Mouse (Mus musculus) embryonic facial prominence, embryonic 14.5 days (tissue): Measurements from ENCODE around the gene Rps27rt. TPM values are rescaled to one million over a fixed set of nuclear protein-coding genes. Genes with fewer than 3 reads are reported as not detected.

ENCODE experiments used
- ATAC-seq: fragments of 200-750 bp; cut with Nextera tagmentation; 2 replicates; pipeline ENCODE4 v1.8.0; 2017; ENCODE audit warnings: low read depth, moderate number of reproducible peaks, moderate TSS enrichment
- DNase-seq: peaks from one replicate; pipeline ENCODE4 v3.0.0-alpha.2; 2015; ENCODE audit warnings: low spot score
- H3K27ac ChIP-seq: fragments of 300-500 bp; sonication (generic); replicated peaks from 2 replicates; pipeline ENCODE4 v1.5.1; 2014; ENCODE audit warnings: low read depth, mild to moderate bottlenecking, low read length, moderate library complexity
- H3K27me3 ChIP-seq: fragments of 300-500 bp; sonication (generic); replicated peaks from 2 replicates; pipeline ENCODE4 v1.6.1; 2014; ENCODE audit warnings: low read length; ENCODE audit not compliant: control insufficient read depth, insufficient read depth
- H3K36me3 ChIP-seq: fragments of 300-500 bp; sonication (generic); 2 replicates; pipeline ENCODE4 v1.6.1; 2014; ENCODE audit warnings: low read length, mixed read lengths; ENCODE audit not compliant: control insufficient read depth, insufficient read depth
- H3K4me1 ChIP-seq: fragments of 300-500 bp; sonication (generic); 2 replicates; pipeline ENCODE4 v1.6.1; 2014; ENCODE audit warnings: antibody characterized with exemption, low read length; ENCODE audit not compliant: control insufficient read depth, insufficient read depth
- H3K4me2 ChIP-seq: fragments of 300-500 bp; sonication (generic); 2 replicates; pipeline ENCODE4 v1.6.1; 2014; ENCODE audit warnings: low read depth, mild to moderate bottlenecking, low read length, moderate library complexity, mixed read lengths
- H3K4me3 ChIP-seq: fragments of 300-500 bp; sonication (generic); 2 replicates; pipeline ENCODE4 v1.5.1; 2014; ENCODE audit warnings: low read depth, mild to moderate bottlenecking, low read length
- H3K9ac ChIP-seq: fragments of 300-500 bp; sonication (generic); 2 replicates; pipeline ENCODE4 v1.6.1; 2014; ENCODE audit warnings: low read depth, mild to moderate bottlenecking, low read length, moderate library complexity, mixed read lengths
- H3K9me3 ChIP-seq: fragments of 300-500 bp; sonication (generic); 2 replicates; pipeline ENCODE4 v1.6.1; 2016; ENCODE audit warnings: low read length; ENCODE audit not compliant: control insufficient read depth
- WGBS: fragments of 180-500 bp; shearing (Covaris S2); extraction: QIAGEN DNeasy Blood & Tissue Kit; methylation state at CpG from one replicate; pipeline ENCODE4 v1.1.7; 2014; 5-methylcytosine and 5-hydroxymethylcytosine counted together
- polyA plus RNA-seq: library from polyadenylated mRNA; unstranded; fragments of >200 nt; fragmentation: Nextera tagmentation; extraction: Ambion mirVana; gene quantifications from 2 replicates; pipeline ENCODE4 v1.2.1, GENCODE M21; 2014

The Rps27rt gene
- polyA plus RNA-seq, 1 experiment from 2014 or later: 574 TPM

- Histone ChIP-seq H3K4me2 (no peak overlapping the region), H3K36me3 (no peaks in the 10 kb centered on the region), H3K9me3 (peaks cover 7% of the 10 kb centered on the region), H3K4me3 (no peak overlapping the region), H3K9ac (no peak overlapping the region), H3K27me3 (no peaks in the 10 kb centered on the region), H3K4me1 (peaks cover 15% of the 10 kb centered on the region), H3K27ac (no peak overlapping the region)
- DNase-seq (no peak), ATAC-seq (no peak)
- WGBS: 82% methylated on average over 7 of the region's 7 CpGs
Measured at GRCm38 (mm10) chr9:115008194-115008593, 25.7 kb upstream of the Rps27rt start.

DNA sequence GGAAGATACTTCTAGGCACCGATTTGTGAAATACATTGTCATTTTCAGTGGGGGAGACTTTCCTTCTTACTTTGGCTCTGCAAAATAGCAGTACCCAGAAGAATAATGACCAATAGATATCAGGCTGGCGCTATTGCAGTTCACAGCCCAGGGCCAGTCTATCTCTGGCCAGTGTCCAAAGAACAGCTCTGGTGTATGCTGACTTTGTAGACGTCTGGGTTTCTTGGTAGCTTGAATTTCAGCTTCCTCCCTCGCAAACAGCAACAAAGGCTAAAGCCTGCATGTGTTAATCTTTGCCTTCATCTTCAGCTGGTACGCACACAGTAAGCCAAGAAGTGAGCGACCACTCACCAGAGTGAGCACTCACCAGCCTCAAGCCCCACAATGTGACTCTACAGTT is 25.2 kb upstream of the Rps27rt start:
- Histone ChIP-seq H3K9ac (no peak overlapping the region), H3K9me3 (peaks cover 7% of the 10 kb centered on the region), H3K4me1 (peaks cover 15% of the 10 kb centered on the region), H3K36me3 (no peaks in the 10 kb centered on the region), H3K27me3 (no peaks in the 10 kb centered on the region), H3K4me2 (no peak overlapping the region), H3K27ac (no peak overlapping the region), H3K4me3 (no peak overlapping the region)
- DNase-seq: peak; percentile 47
- ATAC-seq: no peak
- WGBS: 67% methylated on average over 6 of the region's 6 CpGs

DNA sequence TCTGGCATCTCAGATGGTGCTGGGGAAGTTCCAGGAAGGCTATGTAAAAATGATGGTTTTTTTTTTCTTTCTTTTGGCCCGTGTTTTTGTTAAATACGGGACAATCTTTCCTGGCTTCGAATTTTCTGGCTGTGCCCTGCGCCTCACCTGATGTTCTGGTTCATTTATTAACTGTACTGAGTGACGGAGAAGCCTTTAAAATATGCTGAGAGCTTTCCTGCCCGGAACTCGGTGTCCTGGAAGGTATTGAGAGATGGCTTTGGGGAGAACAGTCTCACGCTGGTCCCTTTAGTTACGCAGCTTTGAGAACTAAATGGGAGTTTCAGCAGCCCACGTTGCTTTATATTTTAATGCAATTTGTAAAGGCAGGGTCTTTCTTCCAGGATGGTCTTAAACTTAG is 22.9 kb upstream of the Rps27rt start:
- no peak overlapping the region for H3K4me3 ChIP-seq
- H3K27ac ChIP-seq: 0 out of 2 replicates have a peak overlapping the region, but pooled peaks have one; percentile 15
- WGBS: 56% methylated on average over 10 of the region's 10 CpGs

GRCm38 (mm10) chr9:114999771-115000146 is 17.2 kb upstream of the Rps27rt start:
- Histone ChIP-seq H3K9me3 (no peaks in the 10 kb centered on the region), H3K4me1 (no peaks in the 10 kb centered on the region), H3K4me2 (no peak overlapping the region), H3K4me3 (no peak overlapping the region), H3K27ac (no peak overlapping the region), H3K36me3 (no peaks in the 10 kb centered on the region), H3K9ac (no peak overlapping the region), H3K27me3 (no peaks in the 10 kb centered on the region)
- DNase-seq (no peak), ATAC-seq (no peak)
- 73% methylated on average over 5 of the region's 5 CpGs for WGBS

More for the DNA sequence above, 22.9 kb upstream of the Rps27rt start:
- H3K4me2 ChIP-seq: no peak overlapping the region
- H3K9ac ChIP-seq: 0 out of 2 replicates have a peak overlapping the region, but pooled peaks have one; percentile 34
- H3K4me1 ChIP-seq: peaks cover 15% of the 10 kb centered on the region
- H3K9me3 ChIP-seq: peaks cover 7% of the 10 kb centered on the region
- no peaks in the 10 kb centered on the region for H3K36me3 ChIP-seq
- no peak for DNase-seq
- ATAC-seq: no peak
- no peaks in the 10 kb centered on the region for H3K27me3 ChIP-seq

GRCm38 (mm10) chr9:114999010-114999770 is 16.7 kb upstream of the Rps27rt start:
- Histone ChIP-seq H3K27ac (no peak overlapping the region), H3K36me3 (no peaks in the 10 kb centered on the region), H3K4me3 (no peak overlapping the region), H3K4me2 (no peak overlapping the region), H3K9ac (no peak overlapping the region), H3K4me1 (no peaks in the 10 kb centered on the region), H3K27me3 (no peaks in the 10 kb centered on the region), H3K9me3 (no peaks in the 10 kb centered on the region)
- ATAC-seq (no peak), DNase-seq (no peak)
- 85% methylated on average over 6 of the region's 6 CpGs for WGBS

DNA sequence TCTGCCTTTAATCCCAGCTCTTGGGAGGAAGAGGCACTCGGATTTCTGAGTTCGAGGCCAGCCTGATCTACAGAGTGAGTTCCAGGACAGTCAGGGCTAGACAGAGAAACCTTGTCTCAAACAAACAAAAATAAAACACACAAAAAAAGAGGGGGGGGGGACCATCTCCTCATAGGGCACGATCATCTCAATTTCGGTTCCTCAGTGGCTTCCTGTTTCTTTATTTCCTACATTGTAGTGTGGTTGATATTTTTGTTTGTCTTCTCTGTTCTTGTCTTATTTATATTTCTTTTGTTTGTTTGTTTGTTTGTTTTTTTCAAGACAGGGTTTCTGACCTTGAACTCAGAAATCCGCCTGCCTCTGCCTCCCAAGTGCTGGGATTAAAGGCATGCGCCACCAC is 13.9 kb upstream of the Rps27rt start:
- Histone ChIP-seq H3K4me3 (no peak overlapping the region), H3K9ac (no peak overlapping the region), H3K27me3 (no peaks in the 10 kb centered on the region), H3K27ac (no peak overlapping the region), H3K36me3 (no peaks in the 10 kb centered on the region), H3K4me2 (no peak overlapping the region), H3K4me1 (no peaks in the 10 kb centered on the region), H3K9me3 (0 out of 2 replicates have a peak, but pooled peaks cover 8% of the 10 kb centered on the region)
- WGBS: 92% methylated on average over 6 of the region's 6 CpGs
- ATAC-seq (no peak), DNase-seq (no peak)

- no peak overlapping the region for H3K4me3 ChIP-seq
- H3K27ac ChIP-seq: no peak overlapping the region
- H3K4me2 ChIP-seq: no peak overlapping the region
- ATAC-seq (no peak), DNase-seq (no peak)
- 88% methylated on average over 4 of the region's 4 CpGs for WGBS
- H3K4me1 ChIP-seq: no peaks in the 10 kb centered on the region
- no peak overlapping the region for H3K9ac ChIP-seq
- H3K9me3 ChIP-seq: 0 out of 2 replicates have a peak, but pooled peaks cover 8% of the 10 kb centered on the region
- no peaks in the 10 kb centered on the region for H3K36me3 ChIP-seq
- no peaks in the 10 kb centered on the region for H3K27me3 ChIP-seq
Measured at GRCm38 (mm10) chr9:114995716-114996115, 13.2 kb upstream of the Rps27rt start.

DNA sequence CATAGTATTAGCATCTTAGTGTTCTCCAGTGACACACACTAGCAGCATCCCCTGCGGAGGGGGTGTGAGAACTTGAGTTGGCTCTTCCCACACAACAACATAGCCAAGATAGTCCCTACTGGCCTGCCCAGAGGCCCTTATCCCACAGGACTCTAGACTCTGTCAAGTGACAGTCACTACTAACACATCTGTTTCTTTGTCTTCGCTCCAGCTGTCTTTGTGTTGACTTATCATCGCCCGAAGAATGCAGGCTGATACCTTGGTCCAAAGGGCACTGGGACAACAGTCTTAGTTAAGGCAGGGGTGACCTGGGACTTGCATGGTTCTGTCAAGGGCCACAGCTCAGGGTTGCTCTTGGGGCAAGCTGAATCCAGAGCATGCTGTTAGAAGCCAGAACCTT is 12.7 kb upstream of the Rps27rt start:
- ATAC-seq: no peak
- WGBS: 84% methylated on average over 4 of the region's 4 CpGs

GRCm38 (mm10) chr9:114992528-114992927 is 10.0 kb upstream of the Rps27rt start:
- WGBS: 90% methylated on average over 2 of the region's 2 CpGs
- DNase-seq: no peak
- no peaks in the 10 kb centered on the region for H3K27me3 ChIP-seq
- H3K27ac ChIP-seq: no peak overlapping the region
- H3K4me1 ChIP-seq: no peaks in the 10 kb centered on the region
- H3K4me2 ChIP-seq: no peak overlapping the region
- H3K9me3 ChIP-seq: 0 out of 2 replicates have a peak, but pooled peaks cover 8% of the 10 kb centered on the region
- no peak overlapping the region for H3K4me3 ChIP-seq
- no peak for ATAC-seq
- no peak overlapping the region for H3K9ac ChIP-seq
- H3K36me3 ChIP-seq: no peaks in the 10 kb centered on the region

More for the DNA sequence above, 12.7 kb upstream of the Rps27rt start:
- H3K4me3 ChIP-seq: no peak overlapping the region
- no peaks in the 10 kb centered on the region for H3K36me3 ChIP-seq
- no peak for DNase-seq
- H3K9me3 ChIP-seq: 0 out of 2 replicates have a peak, but pooled peaks cover 8% of the 10 kb centered on the region
- no peaks in the 10 kb centered on the region for H3K4me1 ChIP-seq
- H3K9ac ChIP-seq: no peak overlapping the region
- H3K27ac ChIP-seq: no peak overlapping the region
- no peak overlapping the region for H3K4me2 ChIP-seq
- no peaks in the 10 kb centered on the region for H3K27me3 ChIP-seq
